Mouse (Mus musculus) induced T-regulatory cell, adult 2 months (primary cell): ENCODE data around the gene Nsun4.

ENCODE experiments used
- DNase-seq: peaks from one replicate; pipeline ENCODE4 v3.0.0-alpha.2; 2012; ENCODE audit warnings: low read depth

Gene Nsun4

DNA sequence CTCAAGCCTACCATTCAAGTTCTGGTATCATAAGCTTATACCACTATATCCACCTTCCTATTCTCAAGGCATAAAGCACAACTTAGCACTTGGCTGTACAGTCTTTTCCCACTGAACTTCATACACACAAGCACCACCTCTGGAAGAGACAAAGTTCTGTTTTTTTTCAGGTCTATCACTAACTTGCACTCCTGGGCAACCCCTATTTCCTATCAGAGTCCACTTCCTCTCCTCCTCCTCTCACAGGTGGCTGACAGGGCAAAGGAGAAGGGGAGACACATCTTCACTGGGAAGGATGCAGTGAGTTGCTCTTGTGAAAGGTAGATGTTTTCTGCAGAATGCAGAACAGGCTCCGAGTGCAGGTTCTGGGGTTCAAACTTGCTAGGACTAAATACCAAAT is 6.0 kb downstream of the Nsun4 start:
- DNase-seq: no peak

DNA sequence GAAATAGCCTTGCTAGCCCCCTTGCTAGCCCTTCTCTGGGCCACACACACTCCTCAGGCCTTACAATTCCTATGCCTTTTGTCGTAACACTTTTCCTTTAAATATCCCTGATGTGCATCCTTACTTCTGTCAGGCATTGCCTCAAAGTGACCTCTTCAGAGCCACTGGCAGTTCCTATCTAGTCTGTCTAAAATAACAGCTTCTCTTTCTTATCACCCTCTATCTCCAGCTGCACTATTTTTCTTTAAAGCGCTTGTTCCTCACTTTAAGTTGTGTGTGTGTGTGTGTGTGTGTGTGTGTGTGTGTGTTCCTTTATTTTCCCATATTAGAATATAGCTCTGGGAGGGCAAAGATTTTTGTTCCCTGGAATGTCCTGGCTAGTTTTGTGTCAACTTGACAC is 7.1 kb downstream of the Nsun4 start:
- no peak for DNase-seq

DNA sequence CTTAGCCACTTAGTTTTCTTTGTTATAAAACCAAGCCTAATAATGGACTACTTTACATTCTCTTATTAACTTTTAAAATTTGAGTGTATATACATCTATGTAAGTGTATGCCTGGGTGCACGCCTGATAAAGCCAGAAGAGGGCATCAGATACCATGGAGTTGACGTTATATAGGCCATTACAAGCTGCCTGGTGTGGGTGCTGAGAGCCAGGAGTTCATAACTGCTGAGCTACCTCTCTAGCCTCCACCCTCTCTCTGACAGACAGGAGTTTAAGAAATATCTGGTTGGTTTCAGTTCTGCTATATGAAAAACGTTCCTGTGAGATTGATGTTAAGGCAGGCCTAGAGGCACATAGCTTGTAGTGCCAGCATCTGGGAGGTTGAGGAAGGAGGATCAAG is 11.5 kb downstream of the Nsun4 start:
- DNase-seq: no peak

DNA sequence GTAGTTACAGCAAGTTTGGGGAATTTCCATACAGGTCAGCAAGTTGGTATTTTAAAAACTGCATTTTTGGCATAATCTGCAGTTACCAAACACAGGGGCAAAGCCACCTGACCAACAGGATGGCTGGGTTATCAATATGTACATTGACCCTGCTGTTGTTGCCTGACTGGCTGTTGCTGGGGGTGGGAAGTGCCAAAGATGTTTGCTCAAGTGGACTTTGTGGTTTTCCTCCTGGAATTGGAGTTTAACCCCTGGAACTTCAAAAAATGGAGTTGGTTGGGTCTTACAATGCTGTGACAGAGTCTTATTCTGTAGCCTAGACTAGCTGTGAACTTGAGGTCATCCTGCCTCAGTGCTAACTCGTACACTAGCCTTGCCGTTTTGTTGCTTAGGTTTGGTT is 13.2 kb downstream of the Nsun4 start:
- DNase-seq: no peak

DNA sequence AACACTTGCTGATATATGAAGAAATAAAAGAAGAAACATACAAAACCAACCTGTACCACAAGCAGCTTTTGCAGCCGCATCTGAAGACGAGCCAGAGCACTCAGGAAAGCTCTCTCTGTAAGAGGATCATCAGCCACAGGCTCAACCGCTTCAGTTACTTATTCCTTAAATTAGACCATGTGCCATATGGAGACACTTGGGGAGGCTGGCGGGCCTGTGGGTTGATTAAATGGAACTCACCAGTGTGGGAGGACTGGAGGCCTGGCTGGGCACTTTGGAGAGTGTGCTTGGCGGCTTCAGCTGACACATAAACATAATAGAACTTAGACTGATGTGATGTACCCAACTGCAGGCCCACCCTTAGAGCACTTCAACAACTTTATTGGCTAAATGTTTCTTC is 20.3 kb downstream of the Nsun4 start:
- no peak for DNase-seq

DNA sequence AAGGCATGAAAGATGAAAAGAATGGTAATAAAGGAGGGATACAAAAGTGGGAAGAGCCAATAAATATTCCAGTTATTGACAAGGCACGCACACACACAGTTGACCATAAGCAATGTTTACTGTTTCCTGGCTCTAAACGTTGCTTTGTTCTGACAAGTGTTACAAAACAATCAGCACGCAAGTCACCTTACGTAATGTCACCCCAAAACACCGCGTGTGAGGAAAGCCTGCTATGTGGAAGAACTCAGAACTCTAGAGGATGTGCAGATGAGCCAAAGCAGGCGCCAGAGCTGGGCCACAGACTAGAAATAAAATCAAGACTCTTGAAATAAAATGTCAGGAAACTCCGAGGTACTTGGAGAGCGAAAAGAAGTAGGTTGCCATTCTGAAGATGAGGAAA is 20.8 kb downstream of the Nsun4 start:
- no peak for DNase-seq

DNA sequence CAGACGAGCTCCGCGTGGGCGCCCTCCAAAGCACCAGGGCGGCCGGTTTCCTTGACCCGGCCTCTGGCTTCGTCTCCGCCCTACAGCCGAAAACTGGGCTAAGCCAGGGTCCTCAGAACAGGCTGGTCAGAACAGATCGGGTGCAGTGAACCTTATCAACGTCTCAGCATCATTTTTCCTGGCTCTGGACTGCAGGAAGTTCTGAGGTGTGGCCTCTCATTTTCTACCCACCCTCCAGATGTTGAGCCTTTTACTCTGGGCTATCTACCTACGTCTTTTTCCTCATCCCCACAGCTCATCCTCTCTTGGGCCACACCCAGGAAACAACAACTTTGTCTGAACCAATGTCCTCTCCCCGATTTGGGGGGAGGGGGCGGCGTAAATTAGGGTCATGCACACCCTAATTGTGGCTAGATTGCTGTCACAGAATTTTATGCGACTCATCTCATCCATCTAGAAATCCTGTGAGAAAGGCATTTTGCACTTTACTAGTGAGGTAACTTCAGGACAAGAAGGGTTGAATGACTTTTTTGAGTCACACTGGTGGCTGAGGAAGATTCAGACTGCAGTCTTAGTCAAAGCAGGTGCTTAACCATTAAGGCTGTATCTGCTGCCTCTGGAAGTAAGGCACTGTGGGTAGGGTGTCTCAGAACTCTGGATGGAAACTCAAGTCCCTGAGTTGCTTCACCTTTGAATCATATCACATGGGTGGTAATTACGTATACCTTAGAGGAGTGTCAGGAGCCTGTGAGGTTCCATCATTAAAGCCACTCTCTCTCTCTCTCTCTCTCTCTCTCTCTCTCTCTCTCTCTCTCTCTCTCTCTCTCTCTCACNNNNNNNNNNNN is 35.6 kb downstream of the Nsun4 start, which contains the start of gene Faah:
Gene Faah, minus strand, starts transcription at position 25 of the 845 bp plus-strand sequence.
- peak; percentile 85 for DNase-seq

DNA sequence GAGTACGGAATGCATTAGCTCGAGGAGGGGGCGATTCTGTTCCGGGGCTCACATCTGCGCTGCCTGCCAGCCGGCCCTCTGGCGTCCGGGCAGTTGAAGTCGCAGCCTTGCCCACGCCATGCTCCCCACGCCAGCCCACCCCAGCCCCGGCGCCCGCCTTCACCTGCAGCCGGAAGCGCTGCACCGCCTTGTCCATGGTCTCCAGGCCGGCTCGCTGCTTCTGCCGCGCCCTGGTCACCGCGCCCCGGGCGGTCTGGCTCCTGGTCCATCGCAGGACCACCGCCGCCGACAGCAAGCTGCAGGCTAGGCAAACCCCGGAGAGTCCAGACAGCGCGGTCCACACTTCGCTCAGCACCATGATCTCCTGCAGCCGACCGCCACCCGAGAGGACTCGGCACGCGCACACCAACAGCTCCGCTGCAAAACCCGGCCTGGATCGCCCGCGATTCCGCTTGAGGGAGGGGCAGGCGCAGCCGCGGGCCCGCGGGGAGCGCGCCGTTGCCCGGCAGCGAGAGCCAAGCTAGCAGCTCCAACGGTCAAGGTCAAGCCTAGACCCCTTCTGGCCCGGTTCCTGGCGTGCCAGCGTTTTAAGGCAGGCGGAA is 36.3 kb downstream of the Nsun4 start:
- DNase-seq: peak; percentile 82

DNA sequence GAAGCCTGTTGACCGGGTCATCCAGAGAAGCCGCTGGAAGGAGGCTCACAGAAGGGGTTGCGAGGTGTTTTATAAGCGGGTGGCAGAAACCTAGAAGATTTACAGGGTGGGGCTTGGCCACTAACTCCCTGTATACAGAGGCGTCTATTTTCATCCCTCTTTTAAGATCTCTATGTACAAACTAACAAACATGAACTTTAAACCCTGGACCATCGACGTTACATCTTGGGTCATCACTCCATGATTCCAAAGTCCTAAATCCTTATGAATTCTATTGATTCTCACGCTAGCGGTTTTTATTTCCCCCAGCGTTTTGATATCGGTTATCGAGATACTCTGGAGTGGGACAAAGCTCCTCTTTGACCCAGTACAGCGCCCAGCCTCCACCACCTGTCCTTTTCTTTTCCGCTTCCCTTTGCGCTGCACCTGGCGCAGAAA is 36.8 kb downstream of the Nsun4 start:
- no peak for DNase-seq

DNA sequence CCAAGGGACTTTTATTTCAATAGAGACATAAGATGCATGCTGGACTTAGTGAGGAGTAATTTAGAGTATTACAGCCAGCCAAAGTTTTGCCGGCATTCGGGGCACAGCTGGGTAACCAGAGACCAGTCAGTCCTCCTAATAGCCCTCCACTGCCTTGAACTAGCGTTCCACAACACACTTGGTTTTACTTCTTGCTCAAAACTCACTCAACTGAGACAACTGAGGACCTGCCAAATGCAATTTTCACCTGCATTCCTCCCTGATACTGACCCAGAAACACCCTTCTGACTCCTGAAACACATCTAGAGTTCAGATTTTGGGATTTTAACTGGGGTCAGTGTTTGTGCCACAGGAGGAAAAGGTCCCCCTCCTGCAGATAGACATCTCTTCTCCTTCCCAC is 37.3 kb downstream of the Nsun4 start:
- peak; percentile 46 for DNase-seq

DNA sequence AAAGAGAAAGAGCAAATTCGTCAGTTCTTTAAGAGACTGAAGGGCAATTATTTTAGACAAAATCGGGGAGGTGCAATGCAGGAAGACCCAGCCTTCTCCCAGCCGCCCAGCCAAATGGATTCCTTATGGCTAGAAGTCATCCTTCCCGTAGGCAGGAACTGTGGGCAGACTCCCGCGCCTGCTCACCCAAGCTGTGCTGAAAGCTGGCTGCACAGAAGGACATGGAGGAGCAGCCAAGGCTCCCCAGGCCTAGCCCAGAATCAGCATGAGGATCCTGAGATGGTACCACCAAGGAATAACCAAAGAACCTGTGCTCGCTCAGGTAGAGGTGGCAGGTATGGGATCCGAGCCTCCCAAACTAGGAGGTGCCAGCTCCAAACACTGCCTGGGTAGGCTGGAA is 37.7 kb downstream of the Nsun4 start:
- no peak for DNase-seq

DNA sequence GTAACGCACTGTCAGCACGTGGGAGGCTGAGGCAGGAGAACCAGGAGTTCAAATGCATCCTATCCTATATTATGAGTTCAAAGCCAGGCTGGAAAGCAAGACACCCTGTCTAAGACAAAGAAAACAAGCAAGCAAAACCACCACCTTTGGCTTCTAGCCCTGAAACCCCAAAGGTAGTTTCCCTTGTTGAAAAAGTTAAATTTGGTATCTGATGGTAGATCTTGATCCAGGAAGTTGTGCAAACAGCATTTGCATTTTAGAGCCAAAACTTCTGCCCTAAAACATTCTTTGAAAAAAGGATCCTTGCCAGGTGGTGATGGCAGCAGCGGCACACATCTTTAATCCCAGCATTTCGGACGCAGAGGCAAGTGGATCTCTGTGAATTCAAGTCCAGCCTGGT is 38.2 kb downstream of the Nsun4 start:
- DNase-seq: peak; percentile 88

DNA sequence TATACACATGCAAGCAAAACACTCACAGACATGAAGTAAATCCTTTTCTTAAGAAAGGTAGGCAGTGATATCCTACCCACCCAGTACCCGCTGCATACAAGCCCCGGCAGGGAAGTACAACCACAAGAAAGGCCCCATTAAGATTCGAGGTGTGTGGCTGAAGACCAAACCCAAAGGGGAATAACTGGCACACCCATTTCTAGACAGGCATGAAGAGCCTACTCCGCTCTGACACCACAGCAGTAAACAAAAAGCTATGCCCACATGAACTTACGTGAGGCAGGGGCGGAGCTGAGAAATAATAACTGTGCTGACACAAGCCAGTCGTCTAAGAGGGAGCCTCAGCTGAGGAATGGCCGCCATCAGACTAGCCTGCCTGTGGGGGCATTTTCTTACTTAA is 43.5 kb downstream of the Nsun4 start:
- peak; percentile 89 for DNase-seq

DNA sequence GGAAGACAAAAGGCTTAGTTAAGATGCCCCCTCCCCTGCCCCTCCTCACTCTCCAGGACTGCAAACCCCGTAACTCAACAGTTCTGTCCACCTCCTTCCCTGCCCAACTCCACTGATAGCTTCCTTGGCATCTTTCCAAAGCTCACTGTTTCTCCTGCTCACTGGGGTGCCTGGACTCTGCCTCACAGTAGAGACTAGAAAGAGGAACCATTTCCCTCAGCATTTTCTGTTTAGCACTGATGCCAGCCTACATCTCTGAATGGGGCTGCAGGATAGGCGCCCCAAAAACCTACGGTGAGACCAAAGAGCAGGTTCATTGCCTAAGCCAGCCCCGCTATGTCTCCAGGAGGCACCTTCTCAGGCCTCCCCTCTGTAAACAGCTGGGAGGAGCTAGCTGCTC is 52.5 kb downstream of the Nsun4 start:
- DNase-seq: no peak

DNA sequence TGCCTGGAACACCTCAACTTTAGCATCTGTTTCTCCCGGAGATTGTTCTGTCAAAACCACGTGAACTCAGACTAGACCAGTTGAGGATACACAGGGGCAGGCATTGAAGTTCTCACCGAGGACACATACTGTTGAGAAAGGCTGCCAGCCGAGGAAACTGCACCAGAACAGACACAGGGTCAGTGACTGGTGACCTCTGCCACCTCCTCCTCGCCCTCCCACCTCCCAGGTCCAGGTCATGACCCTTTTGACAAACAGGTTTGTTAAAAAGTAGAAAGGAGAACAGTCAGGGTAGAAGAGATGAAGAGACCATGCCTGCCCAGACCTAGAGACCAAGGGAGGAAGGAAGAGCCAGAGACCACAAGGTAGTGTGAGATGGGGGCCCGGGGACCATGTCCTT is 53.0 kb downstream of the Nsun4 start:
- no peak for DNase-seq

DNA sequence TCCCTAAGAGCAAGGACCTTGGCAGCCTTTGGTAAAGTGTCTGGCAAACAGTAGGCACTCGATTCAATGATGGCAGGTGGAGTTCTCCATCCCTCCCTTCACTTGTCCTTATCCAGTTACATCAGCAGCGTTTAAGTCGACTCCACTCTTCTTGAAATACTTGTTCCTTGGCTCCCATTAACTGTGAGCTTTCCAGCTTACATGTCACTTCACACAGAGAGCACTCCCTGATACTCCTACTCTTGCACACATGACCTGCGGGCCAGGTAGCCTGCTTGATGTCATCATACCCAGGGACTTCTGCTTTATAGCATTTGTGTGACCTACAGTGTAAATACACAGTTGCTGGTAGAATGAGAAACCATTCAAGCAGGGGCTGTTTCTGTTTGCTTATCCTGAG is 56.9 kb downstream of the Nsun4 start:
- DNase-seq: no peak

DNA sequence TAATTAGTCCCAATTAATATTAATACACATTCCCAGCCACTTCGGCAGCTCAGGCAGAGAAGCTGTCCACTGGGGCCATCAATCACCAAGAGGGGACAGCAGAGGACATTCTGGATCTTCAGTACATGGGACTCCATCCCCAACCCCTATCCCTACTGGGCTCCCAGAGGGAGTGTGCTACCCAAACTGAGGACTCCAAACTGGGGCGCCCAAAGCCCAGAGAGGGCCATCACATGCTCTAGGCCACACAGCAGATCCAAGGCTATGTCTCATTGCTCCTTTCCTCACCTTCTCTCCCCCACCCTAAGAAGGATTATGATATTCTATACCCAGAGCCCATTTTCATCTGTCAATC is 58.3 kb downstream of the Nsun4 start:
- DNase-seq: no peak

DNA sequence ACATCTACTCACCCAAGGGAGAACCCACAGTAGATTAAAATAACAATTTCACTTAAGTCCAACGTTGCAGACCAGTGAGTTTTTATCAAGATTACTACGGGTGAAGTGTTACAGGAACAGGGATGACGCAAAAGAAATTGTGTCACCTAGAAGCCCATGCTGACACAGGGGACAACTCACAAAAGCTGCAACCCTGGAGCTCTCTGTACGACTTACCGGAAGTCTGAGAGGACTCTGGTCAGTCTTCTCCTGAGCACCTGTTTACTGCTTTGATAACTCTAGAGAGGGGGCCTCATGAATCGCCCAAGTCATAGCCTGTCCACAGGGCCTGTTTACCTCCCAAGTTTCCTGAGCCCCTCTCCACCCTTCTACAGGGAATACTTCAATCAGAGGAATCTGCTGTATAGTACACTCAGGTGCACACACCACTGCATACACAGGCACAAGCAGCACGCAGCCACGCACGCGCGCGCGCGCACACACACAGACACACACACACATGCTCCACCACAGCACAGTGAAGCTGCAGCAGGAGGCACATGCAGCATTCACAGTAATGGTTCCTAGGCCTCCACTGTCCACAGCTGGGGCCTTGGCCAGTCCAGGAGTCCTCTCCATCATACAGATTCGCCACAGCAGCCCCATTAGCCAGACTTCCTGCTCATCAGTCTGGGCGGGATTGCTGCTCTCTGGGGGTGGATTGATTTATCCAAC is 58.9 kb downstream of the Nsun4 start:
- no peak for DNase-seq

DNA sequence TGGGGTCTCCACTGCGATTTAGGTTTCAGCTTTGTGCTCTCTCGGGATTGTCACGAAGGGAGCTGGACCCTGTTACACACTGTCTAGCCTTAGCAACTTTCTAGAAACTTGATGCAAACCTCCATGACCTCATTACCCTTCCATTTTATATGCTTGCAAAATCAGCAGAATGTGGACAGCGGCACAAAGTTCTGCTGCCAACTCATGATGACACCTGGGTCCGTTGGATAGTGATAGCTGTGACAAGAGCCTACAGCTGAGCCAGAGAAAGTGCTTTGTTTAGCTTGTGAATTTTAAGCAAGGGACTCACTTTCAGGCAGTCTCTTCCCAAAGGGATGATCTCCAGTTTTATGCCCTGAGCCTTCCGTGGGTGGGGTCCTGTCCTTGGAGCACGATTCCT is 64.3 kb downstream of the Nsun4 start:
- no peak for DNase-seq

DNA sequence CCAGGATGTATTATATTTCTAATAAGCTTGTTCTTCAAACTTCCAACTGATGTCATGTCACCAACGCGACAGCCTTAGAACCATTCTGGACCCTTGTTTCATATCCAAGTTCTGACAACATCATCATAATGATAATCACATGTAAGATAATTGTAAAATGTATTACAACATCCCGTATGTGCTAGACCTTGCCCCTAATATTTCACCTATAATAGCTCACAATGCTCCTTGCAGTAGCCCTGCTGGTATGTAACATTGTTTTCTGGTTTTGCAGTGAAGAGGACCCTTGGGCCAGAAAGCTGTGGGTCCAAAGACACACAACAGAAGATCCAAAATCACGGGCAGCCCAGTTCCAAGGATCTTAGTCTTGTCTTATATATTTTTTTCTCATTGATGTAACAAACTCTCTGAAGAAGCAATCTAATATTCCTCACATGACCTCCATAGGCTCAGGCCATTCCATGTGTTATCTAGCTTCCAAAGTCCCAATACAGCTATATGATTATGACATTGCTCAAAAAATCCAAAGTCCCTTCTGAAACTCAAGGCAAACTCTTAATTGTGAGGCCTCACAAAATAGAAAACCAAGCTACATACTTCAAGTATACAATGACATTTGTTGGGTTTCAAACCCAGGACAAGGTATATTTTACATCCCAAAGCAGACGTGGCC is 65.7 kb downstream of the Nsun4 start:
- no peak for DNase-seq

DNA sequence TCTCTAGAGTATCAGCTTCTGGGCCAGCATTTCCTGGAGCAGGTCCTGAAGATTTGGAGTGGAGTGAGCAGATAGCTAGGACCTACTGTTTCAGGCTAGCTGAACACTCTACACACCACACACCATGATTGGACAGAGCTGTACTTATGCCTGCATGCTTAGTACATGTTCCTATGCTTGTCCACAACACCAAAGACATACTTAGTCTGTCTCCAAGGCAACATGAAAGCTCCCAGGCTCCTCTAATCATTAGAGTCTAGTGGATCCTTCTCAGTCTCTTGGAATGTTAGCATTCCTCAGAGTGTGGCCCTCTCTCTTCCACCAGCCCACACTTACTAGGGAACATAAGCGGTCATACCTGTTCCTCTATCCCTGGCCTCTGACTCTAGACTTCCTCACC is 66.2 kb downstream of the Nsun4 start:
- DNase-seq: no peak

DNA sequence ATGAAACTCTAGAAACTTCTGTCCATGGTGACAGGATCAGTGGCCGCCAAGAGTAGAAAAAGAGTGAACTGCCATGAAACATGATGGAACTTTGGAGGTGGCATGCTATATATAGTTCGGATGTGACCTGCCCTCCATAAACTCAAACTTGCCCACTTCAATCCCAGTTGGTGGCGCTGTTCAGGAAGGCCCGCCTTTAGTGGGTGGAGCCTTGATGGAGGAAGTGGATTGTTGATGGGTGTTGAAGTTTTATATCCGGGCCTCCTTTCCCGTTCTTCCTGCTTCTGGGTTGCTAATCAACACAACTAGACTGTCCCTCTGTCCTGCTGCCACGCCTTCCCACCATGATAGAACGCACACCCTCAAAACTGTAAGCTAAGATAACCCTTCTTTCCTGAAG is 68.7 kb downstream of the Nsun4 start:
- peak; percentile 72 for DNase-seq

DNA sequence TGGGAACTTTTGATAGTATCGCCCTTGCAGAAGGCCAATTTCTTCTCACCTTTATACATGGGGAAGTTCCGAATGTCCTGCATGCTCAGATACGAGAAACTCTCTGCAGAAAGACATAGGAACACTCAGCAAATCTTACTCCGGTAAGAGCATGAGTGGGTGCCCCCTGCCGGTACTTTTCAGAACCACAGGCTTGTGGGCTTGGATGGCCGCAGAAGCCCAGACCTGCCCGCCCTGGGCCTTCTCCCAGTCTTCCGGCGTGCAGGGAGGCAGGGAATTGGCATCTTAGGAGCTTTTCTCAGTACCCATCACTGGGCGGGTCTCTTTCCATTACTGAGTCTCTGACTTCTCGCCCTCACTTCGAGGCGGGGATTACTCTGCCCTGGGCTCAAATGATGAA is 69.6 kb downstream of the Nsun4 start:
- DNase-seq: peak; percentile 84
